Mouse (Mus musculus) A20 (cell line): ENCODE data around the gene Rundc1.
"Not testable (repeated sequence)": the region's sequence is repeated elsewhere in the genome, so short reads cannot be mapped to it uniquely, and the experiment has no call there.

Source experiments
- DNase-seq: peaks from one replicate; pipeline ENCODE4 v3.0.0-alpha.2; 2011; ENCODE audit warnings: low read depth, low spot score

The Rundc1 gene

GRCm38 (mm10) chr11:101465869-101466551, 41.1 kb downstream of the Rundc1 start, which contains the start of gene Vat1:
Gene Vat1, minus strand, starts transcription at chr11:101466230.
- DNase-seq = peak; percentile 85

GRCm38 (mm10) chr11:101466552-101466950, 41.7 kb downstream of the Rundc1 start:
- DNase-seq = peak; percentile 32

GRCm38 (mm10) chr11:101467477-101468262, 42.8 kb downstream of the Rundc1 start:
- DNase-seq = peak; percentile 89

GRCm38 (mm10) chr11:101468263-101468688, 43.4 kb downstream of the Rundc1 start:
- no peak for DNase-seq

GRCm38 (mm10) chr11:101468731-101469130, 43.8 kb downstream of the Rundc1 start:
- peak; percentile 23 for DNase-seq

- DNase-seq = no peak
Observed at GRCm38 (mm10) chr11:101469155-101469554, 44.3 kb downstream of the Rundc1 start.

- DNase-seq = no peak
Observed at GRCm38 (mm10) chr11:101470206-101470605, 45.3 kb downstream of the Rundc1 start.

- no peak for DNase-seq
Observed at GRCm38 (mm10) chr11:101471926-101472325, 47.0 kb downstream of the Rundc1 start.

- DNase-seq = no peak
Observed at GRCm38 (mm10) chr11:101472336-101472735, 47.5 kb downstream of the Rundc1 start.

GRCm38 (mm10) chr11:101473686-101474085, 48.8 kb downstream of the Rundc1 start:
- peak; percentile 36 for DNase-seq

- DNase-seq = no peak
Observed at GRCm38 (mm10) chr11:101474298-101474697, 49.4 kb downstream of the Rundc1 start.

- not testable (repeated sequence) for DNase-seq
Observed at GRCm38 (mm10) chr11:101476361-101476760, 51.5 kb downstream of the Rundc1 start.

- DNase-seq = no peak
Observed at GRCm38 (mm10) chr11:101477194-101477551, 52.3 kb downstream of the Rundc1 start.

- DNase-seq = no peak
Observed at GRCm38 (mm10) chr11:101477552-101478211, 52.8 kb downstream of the Rundc1 start.

- no peak for DNase-seq
Observed at GRCm38 (mm10) chr11:101479171-101479635, 54.3 kb downstream of the Rundc1 start.

- no peak for DNase-seq
Observed at GRCm38 (mm10) chr11:101480912-101481311, 56.0 kb downstream of the Rundc1 start.

GRCm38 (mm10) chr11:101483804-101484203, 58.9 kb downstream of the Rundc1 start:
- peak; percentile 29 for DNase-seq

- DNase-seq = no peak
Observed at GRCm38 (mm10) chr11:101484245-101484644, 59.4 kb downstream of the Rundc1 start.

GRCm38 (mm10) chr11:101484814-101485213, 59.9 kb downstream of the Rundc1 start:
- DNase-seq = no peak
